In the genomic region with DNA sequence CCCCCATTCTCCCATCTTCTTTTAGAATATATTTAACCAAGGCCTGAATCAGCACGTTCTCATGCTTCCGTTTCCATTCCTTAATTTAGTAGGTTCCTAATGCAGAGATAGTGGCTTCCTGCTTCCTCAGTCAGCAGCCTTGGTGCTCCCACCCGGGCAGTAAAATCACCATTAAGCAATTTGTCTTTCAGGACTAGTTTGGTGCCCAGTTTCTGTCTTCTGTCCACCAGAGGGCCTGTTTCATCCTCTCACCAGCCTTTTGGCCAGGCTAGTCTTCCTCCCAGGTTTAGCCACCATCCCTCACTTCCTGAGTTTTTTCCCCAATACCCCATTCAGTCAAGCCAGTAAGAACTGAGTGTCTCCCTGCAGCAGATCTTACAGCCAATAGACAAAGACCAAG, we compare ENCODE assay signal across 9 mouse cellular contexts.
DNase-seq lines count a peak whose midpoint lies in the region; ATAC-seq lines count a peak whose summit lies in the region.
"Had no signal": no experiment of that assay in that cellular context is flagged by ENCODE, and none has a peak within 500 bp of the region (broad histone marks: within the 10 kb centered on the region; RNA-seq: fewer than 3 reads in every experiment).

No protein-coding gene starts in this region.

- no peaks in the 10 kb centered on the region for H3K36me3 ChIP-seq in neural tube, embryonic 13.5 days
- H3K36me3 ChIP-seq in neural tube, embryonic 15.5 days = no peaks in the 10 kb centered on the region
- H3K36me3 ChIP-seq in forebrain, embryonic 10.5 days (replicated peaks) = peaks cover 49% of the 10 kb centered on the region

- peak; percentile 38; the same call in 1 of the 2 replicates for ATAC-seq in frontal cortex, adult (ENCODE audit: low TSS enrichment)
- ATAC-seq in neural tube, embryonic 13.5 days (ENCODE audit: low read depth) = peak; percentile 32; the same call in 1 of the 2 replicates
- ATAC-seq in neural tube, embryonic 15.5 days (ENCODE audit: low FRiP score) = peak; percentile 56

- H3K9me3 ChIP-seq in neural tube, embryonic 13.5 days = no peaks in the 10 kb centered on the region
- no peaks in the 10 kb centered on the region for H3K9me3 ChIP-seq in neural tube, embryonic 15.5 days (replicated peaks)
- H3K9me3 ChIP-seq in forebrain, embryonic 10.5 days = no peaks in the 10 kb centered on the region
- H3K9me3 ChIP-seq: megakaryocyte, embryonic 14.5 days had no signal

- no peaks in the 10 kb centered on the region for H3K27me3 ChIP-seq in neural tube, embryonic 13.5 days
- no peaks in the 10 kb centered on the region for H3K27me3 ChIP-seq in neural tube, embryonic 15.5 days (replicated peaks)
- H3K27me3 ChIP-seq in forebrain, embryonic 10.5 days (ENCODE audit: poor library complexity, severe bottlenecking) = no peaks in the 10 kb centered on the region
- H3K27me3 ChIP-seq: megakaryocyte, embryonic 14.5 days had no signal

- 57% methylated on average over 3 of the region's 3 CpGs for WGBS in neural tube, embryonic 13.5 days
- WGBS in neural tube, embryonic 15.5 days = 25% methylated on average over 3 of the region's 3 CpGs
- 89% methylated on average over 3 of the region's 3 CpGs for WGBS in forebrain, embryonic 10.5 days

- no peak overlapping the region for H3K4me2 ChIP-seq in neural tube, embryonic 13.5 days
- H3K4me2 ChIP-seq in neural tube, embryonic 15.5 days = no peak overlapping the region

- DNase-seq in frontal cortex, postnatal 36 days (ENCODE audit: low spot score in 2 of 2) = no peak
- no peak for DNase-seq in neural tube, embryonic 10.5 days (ENCODE audit: extremely low spot score, low spot score)
- DNase-seq in kidney, postnatal 10 days = peak; percentile 53
- DNase-seq in forebrain, embryonic 10.5 days (ENCODE audit: extremely low spot score, low spot score) = no peak
- no peak for DNase-seq in gastrocnemius, adult 8-10 months (ENCODE audit: low spot score in 2 of 2)

- no peak overlapping the region for H3K27ac ChIP-seq in neural tube, embryonic 13.5 days (replicated peaks)
- no peak overlapping the region for H3K27ac ChIP-seq in neural tube, embryonic 15.5 days (replicated peaks)
- H3K27ac ChIP-seq in forebrain, embryonic 10.5 days = no peak overlapping the region

- no peak overlapping the region for H3K9ac ChIP-seq in neural tube, embryonic 13.5 days
- H3K9ac ChIP-seq in neural tube, embryonic 15.5 days (replicated peaks) = no peak overlapping the region

- no peaks in the 10 kb centered on the region for H3K4me1 ChIP-seq in neural tube, embryonic 13.5 days (replicated peaks)
- peaks cover 4% of the 10 kb centered on the region; the same call in 1 of the 2 replicates for H3K4me1 ChIP-seq in neural tube, embryonic 15.5 days
- H3K4me1 ChIP-seq in forebrain, embryonic 10.5 days = no peaks in the 10 kb centered on the region

- H3K4me3 ChIP-seq in neural tube, embryonic 13.5 days = no peak overlapping the region
- H3K4me3 ChIP-seq in neural tube, embryonic 15.5 days (replicated peaks) = no peak overlapping the region
- no peak overlapping the region for H3K4me3 ChIP-seq in forebrain, embryonic 10.5 days
